Mouse (Mus musculus): ENCODE measurements around the gene Mpeg1. TPM values are rescaled to one million over a fixed set of nuclear protein-coding genes. Genes with fewer than 3 reads are reported as not detected.

Gene Mpeg1
- polyA plus RNA-seq, 1 experiment from 2014 or later = 0.49 TPM

Other genes starting within 250 kb of the Mpeg1 start
- gene Olfr1432, start 228.2 kb upstream of the Mpeg1 start, polyA plus RNA-seq (2016; fragmentation: Nextera tagmentation; extraction: Ambion mirVana) = not detected in 2 replicates
- not detected in 2 replicates for gene Olfr262, start 219.1 kb upstream of the Mpeg1 start, polyA plus RNA-seq (2016; fragmentation: Nextera tagmentation; extraction: Ambion mirVana)
- gene Olfr235, start 199.7 kb upstream of the Mpeg1 start, polyA plus RNA-seq (2016; fragmentation: Nextera tagmentation; extraction: Ambion mirVana) = not detected in 2 replicates
- gene Olfr1434, start 180.9 kb upstream of the Mpeg1 start, polyA plus RNA-seq (2016; fragmentation: Nextera tagmentation; extraction: Ambion mirVana) = 0.08 TPM in 1 of 2 replicates, not detected in the other
- not detected in 2 replicates for gene Olfr1436, start 161.6 kb upstream of the Mpeg1 start, polyA plus RNA-seq (2016; fragmentation: Nextera tagmentation; extraction: Ambion mirVana)
- gene Olfr1437, start 135.7 kb upstream of the Mpeg1 start, polyA plus RNA-seq (2016; fragmentation: Nextera tagmentation; extraction: Ambion mirVana) = not detected in 2 replicates
- gene Olfr1438-ps1, start 124.9 kb upstream of the Mpeg1 start, polyA plus RNA-seq (2016; fragmentation: Nextera tagmentation; extraction: Ambion mirVana) = not detected in 2 replicates
- gene Olfr1440, start 73.5 kb upstream of the Mpeg1 start, polyA plus RNA-seq (2016; fragmentation: Nextera tagmentation; extraction: Ambion mirVana) = not detected in 2 replicates
- gene Olfr1441, start 43.3 kb upstream of the Mpeg1 start, polyA plus RNA-seq (2016; fragmentation: Nextera tagmentation; extraction: Ambion mirVana) = not detected in 2 replicates
- gene Pfpl, start 32.9 kb upstream of the Mpeg1 start, polyA plus RNA-seq (2016; fragmentation: Nextera tagmentation; extraction: Ambion mirVana) = not detected in 2 replicates
- gene Dtx4, start 40.7 kb downstream of the Mpeg1 start, polyA plus RNA-seq (2016; fragmentation: Nextera tagmentation; extraction: Ambion mirVana) = 10.9 and 13.2 TPM in 2 replicates
- 21.6 and 23.4 TPM in 2 replicates for gene Fam111a, start 85.0 kb downstream of the Mpeg1 start, polyA plus RNA-seq (2016; fragmentation: Nextera tagmentation; extraction: Ambion mirVana)
- 0.06 and 0.10 TPM in 2 replicates for gene Gm4952, start 139.2 kb downstream of the Mpeg1 start, polyA plus RNA-seq (2016; fragmentation: Nextera tagmentation; extraction: Ambion mirVana)
- not detected in 2 replicates for gene Glyat, start 172.5 kb downstream of the Mpeg1 start, polyA plus RNA-seq (2016; fragmentation: Nextera tagmentation; extraction: Ambion mirVana)
- gene Olfr1442, start 209.7 kb downstream of the Mpeg1 start, polyA plus RNA-seq (2016; fragmentation: Nextera tagmentation; extraction: Ambion mirVana) = not detected in 2 replicates
- not detected in 2 replicates for gene Olfr1443, start 217.3 kb downstream of the Mpeg1 start, polyA plus RNA-seq (2016; fragmentation: Nextera tagmentation; extraction: Ambion mirVana)
- gene Keg1, start 235.0 kb downstream of the Mpeg1 start, polyA plus RNA-seq (2016; fragmentation: Nextera tagmentation; extraction: Ambion mirVana) = not detected in 2 replicates